Mouse (Mus musculus) stomach, embryonic 16.5 days (tissue): Measurements from ENCODE around the gene March11. TPM values are rescaled to one million over a fixed set of nuclear protein-coding genes. Genes with fewer than 3 reads are reported as not detected.

Experiments used
- ATAC-seq: fragments of 200-750 bp; cut with Nextera tagmentation; 2 replicates; pipeline ENCODE4 v1.8.0; 2017; ENCODE audit warnings: moderate number of reproducible peaks, moderate TSS enrichment; ENCODE audit not compliant: insufficient read depth, low FRiP score
- H3K27ac ChIP-seq: fragments of 300-500 bp; sonication (generic); 2 replicates; pipeline ENCODE4 v1.5.1; 2014; ENCODE audit warnings: low read length
- H3K27me3 ChIP-seq: fragments of 300-500 bp; sonication (generic); 2 replicates; pipeline ENCODE4 v1.6.1; 2014; ENCODE audit warnings: low read length, control low read depth, mixed read lengths; ENCODE audit not compliant: control insufficient read depth, insufficient read depth
- H3K36me3 ChIP-seq: fragments of 300-500 bp; sonication (generic); 2 replicates; pipeline ENCODE4 v1.6.1; 2014; ENCODE audit warnings: low read length; ENCODE audit not compliant: control insufficient read depth, insufficient read depth
- H3K4me1 ChIP-seq: fragments of 300-500 bp; sonication (generic); 2 replicates; pipeline ENCODE4 v1.6.1; 2014; ENCODE audit warnings: low read length, control low read depth, mixed read lengths; ENCODE audit not compliant: control insufficient read depth, insufficient read depth
- H3K4me2 ChIP-seq: fragments of 300-500 bp; sonication (generic); 2 replicates; pipeline ENCODE4 v1.6.1; 2014; ENCODE audit warnings: low read depth, low read length, mixed read lengths
- H3K4me3 ChIP-seq: fragments of 300-500 bp; sonication (generic); replicated peaks from 2 replicates; pipeline ENCODE4 v1.5.1; 2014; ENCODE audit warnings: mild to moderate bottlenecking, low read length
- H3K9ac ChIP-seq: fragments of 300-500 bp; sonication (generic); 2 replicates; pipeline ENCODE4 v1.6.1; 2014; ENCODE audit warnings: low read length
- H3K9me3 ChIP-seq: fragments of 300-500 bp; sonication (generic); replicated peaks from 2 replicates; pipeline ENCODE4 v1.6.1; 2016; ENCODE audit warnings: low read length, control low read depth; ENCODE audit not compliant: control insufficient read depth
- WGBS: fragments of 180-500 bp; shearing (Covaris S2); extraction: QIAGEN DNeasy Blood & Tissue Kit; methylation state at CpG from one replicate; pipeline ENCODE4 v1.1.7; 2014; 5-methylcytosine and 5-hydroxymethylcytosine counted together
- polyA plus RNA-seq: library from polyadenylated mRNA; unstranded; fragments of >200 nt; fragmentation: Nextera tagmentation; extraction: Ambion mirVana; gene quantifications from 2 replicates; pipeline ENCODE4 v1.2.1, GENCODE M21; 2015

The March11 gene
- polyA plus RNA-seq, 1 experiment from 2014 or later, result 0.17 TPM

GRCm38 (mm10) chr15:26340966-26341365 is 32.1 kb downstream of the March11 start:
- Histone ChIP-seq H3K27ac (no peak overlapping the region), H3K4me1 (no peaks in the 10 kb centered on the region), H3K9me3 (no peaks in the 10 kb centered on the region), H3K9ac (no peak overlapping the region), H3K4me2 (no peak overlapping the region), H3K4me3 (no peak overlapping the region), H3K36me3 (no peaks in the 10 kb centered on the region), H3K27me3 (no peaks in the 10 kb centered on the region)
- no peak for ATAC-seq
- WGBS, result 82% methylated on average over 6 of the region's 6 CpGs

GRCm38 (mm10) chr15:26344329-26344728 is 35.5 kb downstream of the March11 start:
- H3K9me3 ChIP-seq, result no peaks in the 10 kb centered on the region

GRCm38 (mm10) chr15:26353656-26354055 is 44.8 kb downstream of the March11 start:
- Histone ChIP-seq H3K9ac (no peak overlapping the region), H3K27me3 (no peaks in the 10 kb centered on the region), H3K27ac (no peak overlapping the region), H3K4me3 (no peak overlapping the region), H3K4me2 (no peak overlapping the region), H3K9me3 (no peaks in the 10 kb centered on the region), H3K4me1 (no peaks in the 10 kb centered on the region), H3K36me3 (no peaks in the 10 kb centered on the region)
- no peak for ATAC-seq

More at GRCm38 (mm10) chr15:26344329-26344728, 35.5 kb downstream of the March11 start:
- no peak overlapping the region for H3K4me2 ChIP-seq
- H3K36me3 ChIP-seq, result no peaks in the 10 kb centered on the region
- H3K4me1 ChIP-seq, result no peaks in the 10 kb centered on the region
- H3K4me3 ChIP-seq, result no peak overlapping the region
- no peak for ATAC-seq
- 80% methylated on average over 5 of the region's 5 CpGs for WGBS
- H3K27ac ChIP-seq, result no peak overlapping the region
- no peak overlapping the region for H3K9ac ChIP-seq
- H3K27me3 ChIP-seq, result no peaks in the 10 kb centered on the region

- Histone ChIP-seq H3K36me3 (no peaks in the 10 kb centered on the region), H3K4me2 (no peak overlapping the region), H3K9me3 (no peaks in the 10 kb centered on the region), H3K9ac (no peak overlapping the region), H3K27me3 (no peaks in the 10 kb centered on the region), H3K4me1 (no peaks in the 10 kb centered on the region), H3K27ac (no peak overlapping the region), H3K4me3 (no peak overlapping the region)
- no peak for ATAC-seq
- WGBS, result 18% methylated on average over 7 of the region's 7 CpGs
Observed at GRCm38 (mm10) chr15:26365344-26365743, 56.5 kb downstream of the March11 start.

GRCm38 (mm10) chr15:26366511-26366910 is 57.7 kb downstream of the March11 start:
- H3K4me3 ChIP-seq, result no peak overlapping the region
- H3K27me3 ChIP-seq, result no peaks in the 10 kb centered on the region
- H3K27ac ChIP-seq, result no peak overlapping the region
- no peaks in the 10 kb centered on the region for H3K9me3 ChIP-seq
- WGBS, result 83% methylated on average over 5 of the region's 5 CpGs
- no peaks in the 10 kb centered on the region for H3K4me1 ChIP-seq
- no peak overlapping the region for H3K9ac ChIP-seq
- H3K36me3 ChIP-seq, result no peaks in the 10 kb centered on the region
- ATAC-seq, result no peak
- H3K4me2 ChIP-seq, result no peak overlapping the region

- ATAC-seq, result no peak
- 92% methylated on average over 5 of the region's 5 CpGs for WGBS
- H3K9ac ChIP-seq, result no peak overlapping the region
- no peaks in the 10 kb centered on the region for H3K4me1 ChIP-seq
- no peak overlapping the region for H3K4me2 ChIP-seq
- no peaks in the 10 kb centered on the region for H3K36me3 ChIP-seq
- H3K4me3 ChIP-seq, result no peak overlapping the region
- no peaks in the 10 kb centered on the region for H3K9me3 ChIP-seq
- no peak overlapping the region for H3K27ac ChIP-seq
- H3K27me3 ChIP-seq, result no peaks in the 10 kb centered on the region
Observed at GRCm38 (mm10) chr15:26373759-26374158, 64.9 kb downstream of the March11 start.

GRCm38 (mm10) chr15:26374232-26374631 is 65.4 kb downstream of the March11 start:
- no peak overlapping the region for H3K27ac ChIP-seq
- 80% methylated on average over 2 of the region's 2 CpGs for WGBS
- no peak overlapping the region for H3K4me3 ChIP-seq
- H3K27me3 ChIP-seq, result no peaks in the 10 kb centered on the region
- no peaks in the 10 kb centered on the region for H3K4me1 ChIP-seq
- no peaks in the 10 kb centered on the region for H3K36me3 ChIP-seq
- no peak for ATAC-seq
- no peaks in the 10 kb centered on the region for H3K9me3 ChIP-seq
- H3K4me2 ChIP-seq, result no peak overlapping the region
- H3K9ac ChIP-seq, result no peak overlapping the region

- Histone ChIP-seq H3K9me3 (no peaks in the 10 kb centered on the region), H3K4me1 (no peaks in the 10 kb centered on the region), H3K4me3 (no peak overlapping the region), H3K4me2 (no peak overlapping the region), H3K27ac (no peak overlapping the region), H3K9ac (no peak overlapping the region), H3K36me3 (no peaks in the 10 kb centered on the region), H3K27me3 (no peaks in the 10 kb centered on the region)
- WGBS, result 81% methylated on average over 3 of the region's 3 CpGs
- ATAC-seq, result no peak
Observed at GRCm38 (mm10) chr15:26374946-26375345, 66.1 kb downstream of the March11 start.

GRCm38 (mm10) chr15:26377355-26377754 is 68.5 kb downstream of the March11 start:
- H3K9ac ChIP-seq, result no peak overlapping the region
- no peaks in the 10 kb centered on the region for H3K27me3 ChIP-seq
- no peak overlapping the region for H3K4me2 ChIP-seq
- H3K4me1 ChIP-seq, result no peaks in the 10 kb centered on the region
- no peaks in the 10 kb centered on the region for H3K9me3 ChIP-seq
- H3K36me3 ChIP-seq, result no peaks in the 10 kb centered on the region
- H3K4me3 ChIP-seq, result no peak overlapping the region
- H3K27ac ChIP-seq, result no peak overlapping the region
- ATAC-seq, result no peak
- 57% methylated on average over 2 of the region's 2 CpGs for WGBS

- Histone ChIP-seq H3K27me3 (no peaks in the 10 kb centered on the region), H3K4me1 (no peaks in the 10 kb centered on the region), H3K9ac (no peak overlapping the region), H3K9me3 (no peaks in the 10 kb centered on the region), H3K4me2 (no peak overlapping the region), H3K36me3 (no peaks in the 10 kb centered on the region), H3K4me3 (no peak overlapping the region), H3K27ac (no peak overlapping the region)
- 71% methylated on average over 4 of the region's 4 CpGs for WGBS
- ATAC-seq, result no peak
Observed at GRCm38 (mm10) chr15:26378879-26379278, 70.0 kb downstream of the March11 start.
